In the genomic region with DNA sequence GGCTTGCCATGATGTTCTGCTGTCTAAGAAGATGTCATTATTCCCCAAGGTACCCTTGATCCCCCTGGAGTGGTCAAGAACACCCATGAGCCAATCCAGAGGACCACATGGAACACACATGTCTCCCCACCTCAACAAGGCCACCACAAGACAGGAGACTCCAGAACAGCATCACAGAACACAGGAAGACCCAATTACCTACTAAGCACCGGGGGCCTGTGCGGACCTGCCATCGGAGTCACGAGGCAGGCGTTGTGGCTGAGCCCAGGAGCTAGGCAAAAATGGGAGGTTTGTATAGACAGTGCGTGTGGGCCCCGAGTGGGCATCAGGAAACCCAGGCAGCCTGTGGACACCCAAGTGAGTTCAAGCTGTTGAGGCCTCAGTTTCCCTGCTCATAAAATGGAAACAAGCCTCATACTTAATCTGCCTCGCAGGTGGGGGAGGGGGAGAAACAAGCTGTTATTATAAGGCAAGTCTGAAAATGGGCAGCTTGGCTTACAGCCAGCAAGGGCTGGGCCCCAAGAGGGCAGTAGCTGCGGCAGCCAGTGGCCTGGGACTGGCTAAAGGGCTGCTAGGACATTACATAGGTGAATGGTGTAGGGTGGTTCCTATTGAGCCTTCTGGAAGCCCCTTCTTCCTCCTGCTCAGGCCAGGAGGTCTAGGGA, we compare ENCODE assay signal across 10 mouse cellular contexts. TPM values are rescaled to one million over a fixed set of nuclear protein-coding genes. Genes with fewer than 3 reads are reported as not detected.
DNase-seq lines count a peak whose midpoint lies in the region; ATAC-seq lines count a peak whose summit lies in the region.
"Had no signal": no experiment of that assay in that cellular context is flagged by ENCODE, and none has a peak within 500 bp of the region (broad histone marks: within the 10 kb centered on the region; RNA-seq: fewer than 3 reads in every experiment).

No protein-coding gene starts in this region.

- no peak overlapping the region for H3K4me2 ChIP-seq in heart, embryonic 11.5 days

- no peak overlapping the region for H3K27ac ChIP-seq in heart, embryonic 11.5 days (ENCODE audit: low read depth, low read length)

- intact Hi-C loops in left cerebral cortex, postnatal 4 days (cut with DNase I): no loop called here

- H3K4me1 ChIP-seq in heart, embryonic 11.5 days (ENCODE audit: control insufficient read depth, insufficient read depth, low read length): peaks cover 14% of the 10 kb centered on the region; the same call in 1 of the 2 replicates

- peaks cover 45% of the 10 kb centered on the region for H3K27me3 ChIP-seq in heart, embryonic 11.5 days (ENCODE audit: control insufficient read depth, insufficient read depth, low read length)

- 75% methylated on average over 9 of the region's 9 CpGs for WGBS in heart, embryonic 11.5 days (ENCODE audit: insufficient replicate concordance)

- H3K9ac ChIP-seq in heart, embryonic 11.5 days (ENCODE audit: low read depth, low read length): no peak overlapping the region

- H3K9me3 ChIP-seq in heart, embryonic 11.5 days (replicated peaks; ENCODE audit: control insufficient read depth, low read length): no peaks in the 10 kb centered on the region

- H3K4me3 ChIP-seq in heart, embryonic 11.5 days (ENCODE audit: low read depth, low read length): no peak overlapping the region

- DNase-seq in heart, postnatal 4 days: peak; percentile 36
- DNase-seq in urinary bladder, postnatal 14 days (ENCODE audit: low spot score): peak; percentile 50
- no peak for DNase-seq in urinary bladder, postnatal 4 days (ENCODE audit: low spot score in 2 of 2)
- DNase-seq in left cerebral cortex, postnatal 4 days: peak; percentile 42
- no peak for DNase-seq in adrenal gland, adult 2 months
- no peak for DNase-seq in gastrocnemius, adult 18-20 months (ENCODE audit: low spot score)

- ATAC-seq in heart, embryonic 11.5 days (replicated peaks; ENCODE audit: insufficient number of reproducible peaks, low FRiP score, low TSS enrichment): no peak
- no peak for ATAC-seq in activated CD4-positive, CD25-positive, alpha-beta regulatory T cell, adult 4 months

- H3K36me3 ChIP-seq in heart, embryonic 11.5 days (ENCODE audit: control insufficient read depth, insufficient read depth, low read length): no peaks in the 10 kb centered on the region

RNA-seq across cellular contexts. Expression of gene Adap1, which starts 2.0 kb away (rescaled TPM):
- total RNA-seq in heart, postnatal 4 days (2021): 1 to 10 TPM; 1.8 to 2.4 TPM
- polyA plus RNA-seq in heart, embryonic 11.5 days (2014; fragmentation: Nextera tagmentation; extraction: Ambion mirVana): 1.4 and 2.5 TPM in 2 replicates
- 100 to 1,000 TPM; 219 to 247 TPM for total RNA-seq in left cerebral cortex, postnatal 4 days (2021)
- 1 to 10 TPM; 3.5 to 5.7 TPM for polyA plus RNA-seq in activated CD4-positive, CD25-positive, alpha-beta regulatory T cell, adult 4 months (2017; shearing (Covaris generic))
- 1 to 10 TPM; 4.9 to 5.0 TPM for total RNA-seq in adrenal gland, adult 2 months (2021)
- 8.6 and 10.5 TPM in 2 replicates for polyA plus RNA-seq in adrenal gland, adult 2 months (2012; rRNA removed)
- total RNA-seq in gastrocnemius, adult 18-20 months (2021): 1 to 10 TPM in 1 of 2 experiments, under 1 TPM in 1; 0.66 to 1.4 TPM

RNA-seq across cellular contexts. Expression of gene Cox19, which starts 27.8 kb away (rescaled TPM):
- total RNA-seq in heart, postnatal 4 days (2021): 10 to 100 TPM; 76.9 to 79.3 TPM
- polyA plus RNA-seq in heart, embryonic 11.5 days (2014; fragmentation: Nextera tagmentation; extraction: Ambion mirVana): 85.3 and 95.2 TPM in 2 replicates
- total RNA-seq in left cerebral cortex, postnatal 4 days (2021): 10 to 100 TPM; 87.8 to 89.3 TPM
- 10 to 100 TPM; 62.8 to 67.6 TPM for polyA plus RNA-seq in activated CD4-positive, CD25-positive, alpha-beta regulatory T cell, adult 4 months (2017; shearing (Covaris generic))
- 10 to 100 TPM; 81.2 to 85.7 TPM for total RNA-seq in adrenal gland, adult 2 months (2021)
- 97.6 and 107 TPM in 2 replicates for polyA plus RNA-seq in adrenal gland, adult 2 months (2012; rRNA removed)
- total RNA-seq in gastrocnemius, adult 18-20 months (2021): 10 to 100 TPM; 55.0 to 68.4 TPM

RNA-seq across cellular contexts. Expression of gene Cyp2w1, which starts 29.0 kb away (rescaled TPM):
- not detected for total RNA-seq in heart, postnatal 4 days (2021)
- not detected in 2 replicates for polyA plus RNA-seq in heart, embryonic 11.5 days (2014; fragmentation: Nextera tagmentation; extraction: Ambion mirVana)
- not detected for total RNA-seq in left cerebral cortex, postnatal 4 days (2021)
- not detected for polyA plus RNA-seq in activated CD4-positive, CD25-positive, alpha-beta regulatory T cell, adult 4 months (2017; shearing (Covaris generic))
- total RNA-seq in adrenal gland, adult 2 months (2021): not detected
- not detected in 2 replicates for polyA plus RNA-seq in adrenal gland, adult 2 months (2012; rRNA removed)
- total RNA-seq in gastrocnemius, adult 18-20 months (2021): not detected
- total RNA-seq: heart, postnatal 25 days had no signal
- polyA plus RNA-seq: testis, adult 2 months had no signal

RNA-seq across cellular contexts. Expression of gene Gpr146, which starts 54.1 kb away (rescaled TPM):
- total RNA-seq in heart, postnatal 4 days (2021): 10 to 100 TPM; 23.3 to 28.2 TPM
- 7.2 and 7.5 TPM in 2 replicates for polyA plus RNA-seq in heart, embryonic 11.5 days (2014; fragmentation: Nextera tagmentation; extraction: Ambion mirVana)
- 1 to 10 TPM; 2.2 to 2.5 TPM for total RNA-seq in left cerebral cortex, postnatal 4 days (2021)
- 1 to 10 TPM; 8.1 to 8.8 TPM for polyA plus RNA-seq in activated CD4-positive, CD25-positive, alpha-beta regulatory T cell, adult 4 months (2017; shearing (Covaris generic))
- 10 to 100 TPM in 1 of 2 experiments, 1 to 10 TPM in 1; 9.2 to 21.2 TPM for total RNA-seq in adrenal gland, adult 2 months (2021)
- 31.4 and 33.8 TPM in 2 replicates for polyA plus RNA-seq in adrenal gland, adult 2 months (2012; rRNA removed)
- 10 to 100 TPM; 21.8 to 28.9 TPM for total RNA-seq in gastrocnemius, adult 18-20 months (2021)

Comparison
In these comparisons a context has a peak if more than half of its experiments do, and no peak if none do; other contexts are left out.
1. DNase-seq: peak in heart, postnatal 4 days (single experiment), urinary bladder, postnatal 14 days (single experiment) and left cerebral cortex, postnatal 4 days (single experiment); none in urinary bladder, postnatal 4 days (0 of 2), adrenal gland, adult 2 months (single experiment) and gastrocnemius, adult 18-20 months (single experiment).
2. RNA of gene Adap1, which starts 2.0 kb away (total RNA-seq): 219 to 247 TPM in left cerebral cortex, postnatal 4 days; 4.9 to 5.0 TPM in adrenal gland, adult 2 months, 1.8 to 2.4 TPM in heart, postnatal 4 days and 0.66 to 1.4 TPM in gastrocnemius, adult 18-20 months; every median in the first group is over 10 times any median in the second.